Mouse (Mus musculus) embryonic fibroblast, embryonic 13.5 days (primary cell): ENCODE data around the gene Nlk.

Experiments
- CTCF ChIP-seq: IDR thresholded peaks from 2 replicates; pipeline ENCODE4 v1.5.1; 2011; ENCODE audit warnings: mild to moderate bottlenecking, control low read depth, low read length, moderate library complexity, borderline replicate concordance; ENCODE audit not compliant: insufficient read depth
- POLR2A ChIP-seq: IDR thresholded peaks from 2 replicates; pipeline ENCODE4 v1.6.1; 2011; ENCODE audit warnings: low read depth, mild to moderate bottlenecking, control low read depth, low read length, moderate library complexity

DNA sequence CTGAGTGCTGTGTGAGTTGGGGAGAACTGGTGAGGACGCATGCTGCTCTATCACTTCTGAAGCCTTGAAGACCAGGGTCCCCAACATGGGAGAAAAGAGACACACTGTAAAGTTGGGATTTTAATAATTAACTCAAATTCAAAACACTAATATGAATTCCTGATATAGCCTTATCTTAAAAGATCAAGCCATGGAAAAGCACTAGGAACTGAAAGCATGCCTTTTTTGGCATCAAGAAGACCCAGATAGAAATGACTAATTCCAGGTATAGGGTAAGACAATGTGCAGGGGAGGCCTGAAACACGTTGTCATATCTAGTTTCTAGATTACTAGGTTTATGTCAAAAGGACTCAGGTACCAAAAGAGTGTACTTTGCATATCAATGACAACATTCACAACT, 48.0 kb downstream of the Nlk start:
- TF ChIP-seq CTCF (no peak), POLR2A (no peak)
